Mouse (Mus musculus): Measurements from ENCODE around the gene Tspan32. TPM values are rescaled to one million over a fixed set of nuclear protein-coding genes. Genes with fewer than 3 reads are reported as not detected.

Gene Tspan32
- polyA plus RNA-seq, 1 experiment = 111 TPM

- no peak for TF ChIP-seq GATA1 (IDR thresholded peaks at IDR 0.05; ENCODE audit: low read length)
These were observed 33.5 kb downstream of the Tspan32 start for GRCm38 (mm10) chr7:143038174-143038931.

GRCm38 (mm10) chr7:143040561-143040960 lies 35.7 kb downstream of the Tspan32 start:
- no peak for TF ChIP-seq GATA1 (IDR thresholded peaks at IDR 0.05; ENCODE audit: low read length)

GRCm38 (mm10) chr7:143041138-143041822 lies 36.4 kb downstream of the Tspan32 start:
- TF ChIP-seq GATA1 (IDR thresholded peaks at IDR 0.05; ENCODE audit: low read length) = no peak

GRCm38 (mm10) chr7:143042089-143042488 lies 37.2 kb downstream of the Tspan32 start:
- no peak for TF ChIP-seq GATA1 (IDR thresholded peaks at IDR 0.05; ENCODE audit: low read length)

- TF ChIP-seq GATA1 (IDR thresholded peaks at IDR 0.05; ENCODE audit: low read length) = no peak
These were observed 38.1 kb downstream of the Tspan32 start for GRCm38 (mm10) chr7:143042897-143043300.

- no peak for TF ChIP-seq GATA1 (IDR thresholded peaks at IDR 0.05; ENCODE audit: low read length)
These were observed 39.4 kb downstream of the Tspan32 start for GRCm38 (mm10) chr7:143044049-143044825.

- TF ChIP-seq GATA1 (IDR thresholded peaks at IDR 0.05; ENCODE audit: low read length) = no peak
These were observed 40.0 kb downstream of the Tspan32 start for GRCm38 (mm10) chr7:143044826-143045206.

GRCm38 (mm10) chr7:143046358-143046757 lies 41.5 kb downstream of the Tspan32 start:
- no peak for TF ChIP-seq GATA1 (IDR thresholded peaks at IDR 0.05; ENCODE audit: low read length)

- TF ChIP-seq GATA1 (IDR thresholded peaks at IDR 0.05; ENCODE audit: low read length) = no peak
These were observed 44.5 kb downstream of the Tspan32 start for GRCm38 (mm10) chr7:143049331-143049730.

- TF ChIP-seq GATA1 (IDR thresholded peaks at IDR 0.05; ENCODE audit: low read length) = no peak
These were observed 45.3 kb downstream of the Tspan32 start for GRCm38 (mm10) chr7:143049841-143050816.

- TF ChIP-seq GATA1 (IDR thresholded peaks at IDR 0.05; ENCODE audit: low read length) = no peak
These were observed 46.5 kb downstream of the Tspan32 start for GRCm38 (mm10) chr7:143051316-143051715.

GRCm38 (mm10) chr7:143052626-143053007 lies 47.8 kb downstream of the Tspan32 start, which contains the start of gene Cd81:
Gene Cd81 (plus strand): TSS chr7:143052739.
- TF ChIP-seq GATA1 (IDR thresholded peaks at IDR 0.05; ENCODE audit: low read length) = no peak

GRCm38 (mm10) chr7:143053008-143053899 lies 48.4 kb downstream of the Tspan32 start:
- TF ChIP-seq GATA1 (IDR thresholded peaks at IDR 0.05; ENCODE audit: low read length) = no peak

All from G1E-ER4 (cell line).